Mouse (Mus musculus) midbrain, embryonic 12.5 days (tissue): Measurements from ENCODE around the gene Efna2. TPM values are rescaled to one million over a fixed set of nuclear protein-coding genes. Genes with fewer than 3 reads are reported as not detected.
"Not testable (repeated sequence)": the region's sequence is repeated elsewhere in the genome, so short reads cannot be mapped to it uniquely, and the experiment has no call there.

Experiments
- ATAC-seq: fragments of 200-750 bp; cut with Nextera tagmentation; 2 replicates; pipeline ENCODE4 v1.8.0; 2017; ENCODE audit warnings: low read depth, moderate TSS enrichment, moderate library complexity; ENCODE audit not compliant: low FRiP score
- H3K27ac ChIP-seq: fragments of 300-500 bp; sonication (generic); replicated peaks from 2 replicates; pipeline ENCODE4 v1.5.1; 2016; ENCODE audit warnings: mild to moderate bottlenecking
- H3K27me3 ChIP-seq: fragments of 300-500 bp; sonication (generic); 2 replicates; pipeline ENCODE4 v1.6.1; 2016; ENCODE audit warnings: mild to moderate bottlenecking
- H3K36me3 ChIP-seq: fragments of 300-500 bp; sonication (generic); 2 replicates; pipeline ENCODE4 v1.6.1; 2016
- H3K4me1 ChIP-seq: fragments of 300-500 bp; sonication (generic); 2 replicates; pipeline ENCODE4 v1.6.1; 2016
- H3K4me2 ChIP-seq: fragments of 300-500 bp; sonication (generic); replicated peaks from 2 replicates; pipeline ENCODE4 v1.6.1; 2016; ENCODE audit warnings: mild to moderate bottlenecking, moderate library complexity
- H3K4me3 ChIP-seq: fragments of 300-500 bp; sonication (generic); 2 replicates; pipeline ENCODE4 v1.5.1; 2016; ENCODE audit warnings: mild to moderate bottlenecking
- H3K9ac ChIP-seq: fragments of 300-500 bp; sonication (generic); replicated peaks from 2 replicates; pipeline ENCODE4 v1.6.1; 2016; ENCODE audit warnings: mild to moderate bottlenecking, moderate library complexity
- H3K9me3 ChIP-seq: fragments of 300-500 bp; sonication (generic); 2 replicates; pipeline ENCODE4 v1.6.1; 2016; ENCODE audit warnings: mild to moderate bottlenecking
- WGBS: fragments of 180-500 bp; shearing (Covaris S2); methylation state at CpG from one replicate; pipeline ENCODE4 v1.1.7; 2016; 5-methylcytosine and 5-hydroxymethylcytosine counted together
- polyA plus RNA-seq: library from polyadenylated mRNA; unstranded; fragments of >200 nt; fragmentation: Nextera tagmentation; extraction: Ambion mirVana; gene quantifications from 2 replicates; pipeline ENCODE4 v1.2.1, GENCODE M21; 2016

Efna2 gene
- polyA plus RNA-seq, 1 experiment from 2014 or later: 127 TPM

- ATAC-seq: no peak
- peaks cover 44% of the 10 kb centered on the region for H3K4me1 ChIP-seq
- no peaks in the 10 kb centered on the region for H3K9me3 ChIP-seq
- H3K4me2 ChIP-seq: peak overlapping the region; percentile 22; the same call in 1 of the 2 replicates
- H3K36me3 ChIP-seq: no peaks in the 10 kb centered on the region
- peak overlapping the region; percentile 82 for H3K27ac ChIP-seq
- H3K27me3 ChIP-seq: peaks cover 12% of the 10 kb centered on the region
- peak overlapping the region; percentile 37; the same call in 1 of the 2 replicates for H3K9ac ChIP-seq
- 0 out of 2 replicates have a peak overlapping the region, but pooled peaks have one; percentile 9 for H3K4me3 ChIP-seq
- 6% methylated on average over 7 of the region's 7 CpGs for WGBS
Observed at GRCm38 (mm10) chr10:80204055-80204454, 24.8 kb downstream of the Efna2 start.

GRCm38 (mm10) chr10:80207201-80207600 lies 27.9 kb downstream of the Efna2 start:
- Histone ChIP-seq H3K27ac (peak overlapping the region; percentile 92), H3K36me3 (no peaks in the 10 kb centered on the region), H3K4me2 (no peak overlapping the region), H3K27me3 (peaks cover 12% of the 10 kb centered on the region), H3K4me3 (no peak overlapping the region; the same call in 1 of the 2 replicates), H3K4me1 (peaks cover 39% of the 10 kb centered on the region), H3K9me3 (no peaks in the 10 kb centered on the region), H3K9ac (no peak overlapping the region)
- peak; percentile 1; the same call in 1 of the 2 replicates for ATAC-seq
- WGBS: 39% methylated on average over 1 of the region's 1 CpGs

- Histone ChIP-seq H3K4me2 (peak overlapping the region; percentile 52), H3K27me3 (peaks cover 12% of the 10 kb centered on the region), H3K9me3 (no peaks in the 10 kb centered on the region), H3K4me3 (peak overlapping the region; percentile 36; the same call in 1 of the 2 replicates), H3K9ac (peak overlapping the region; percentile 62; the same call in 1 of the 2 replicates), H3K4me1 (peaks cover 39% of the 10 kb centered on the region), H3K27ac (peak overlapping the region; percentile 92), H3K36me3 (no peaks in the 10 kb centered on the region)
- 42% methylated on average over 10 of the region's 10 CpGs for WGBS
- peak; percentile 76 for ATAC-seq
Observed at GRCm38 (mm10) chr10:80207676-80208075, 28.4 kb downstream of the Efna2 start.

GRCm38 (mm10) chr10:80208248-80208647 lies 29.0 kb downstream of the Efna2 start:
- H3K9me3 ChIP-seq: no peaks in the 10 kb centered on the region
- H3K4me1 ChIP-seq: peaks cover 39% of the 10 kb centered on the region
- peak overlapping the region; percentile 36 for H3K4me3 ChIP-seq
- peaks cover 12% of the 10 kb centered on the region for H3K27me3 ChIP-seq
- peak overlapping the region; percentile 62 for H3K9ac ChIP-seq
- H3K4me2 ChIP-seq: peak overlapping the region; percentile 52
- H3K36me3 ChIP-seq: no peaks in the 10 kb centered on the region
- H3K27ac ChIP-seq: peak overlapping the region; percentile 92
- no peak for ATAC-seq
- 61% methylated on average over 4 of the region's 4 CpGs for WGBS

GRCm38 (mm10) chr10:80208841-80209371 lies 29.6 kb downstream of the Efna2 start:
- H3K4me1 ChIP-seq: peaks cover 36% of the 10 kb centered on the region
- peak overlapping the region; percentile 52 for H3K4me2 ChIP-seq
- peak overlapping the region; percentile 62 for H3K9ac ChIP-seq
- WGBS: 3% methylated on average over 24 of the region's 24 CpGs
- H3K27me3 ChIP-seq: peaks cover 12% of the 10 kb centered on the region
- no peaks in the 10 kb centered on the region for H3K36me3 ChIP-seq
- peak; percentile 39 for ATAC-seq
- H3K27ac ChIP-seq: peak overlapping the region; percentile 92
- H3K9me3 ChIP-seq: no peaks in the 10 kb centered on the region
- H3K4me3 ChIP-seq: peak overlapping the region; percentile 36

- not testable (repeated sequence) for ATAC-seq, H3K9me3 ChIP-seq, H3K36me3 ChIP-seq, H3K9ac ChIP-seq, H3K27me3 ChIP-seq, H3K4me2 ChIP-seq, H3K27ac ChIP-seq, H3K4me3 ChIP-seq
- H3K4me1 ChIP-seq: peaks cover 43% of the 10 kb centered on the region
- 75% methylated on average over 7 of the region's 7 CpGs for WGBS
Observed at GRCm38 (mm10) chr10:80211547-80212103, 32.3 kb downstream of the Efna2 start.

- no peaks in the 10 kb centered on the region for H3K36me3 ChIP-seq
- H3K9me3 ChIP-seq: no peaks in the 10 kb centered on the region
- no peaks in the 10 kb centered on the region for H3K27me3 ChIP-seq
- WGBS: 10% methylated on average over 16 of the region's 16 CpGs
- peak; percentile 71; the same call in 1 of the 2 replicates for ATAC-seq
- H3K27ac ChIP-seq: peak overlapping the region; percentile 80
- H3K4me3 ChIP-seq: no peak overlapping the region
- H3K4me2 ChIP-seq: no peak overlapping the region; the same call in 1 of the 2 replicates
- peaks cover 17% of the 10 kb centered on the region for H3K4me1 ChIP-seq
- peak overlapping the region; percentile 41; the same call in 1 of the 2 replicates for H3K9ac ChIP-seq
Observed at GRCm38 (mm10) chr10:80215048-80215772, 35.9 kb downstream of the Efna2 start.

- Histone ChIP-seq H3K9ac (no peak overlapping the region), H3K9me3 (no peaks in the 10 kb centered on the region), H3K4me2 (no peak overlapping the region), H3K27me3 (0 out of 2 replicates have a peak, but pooled peaks cover 5% of the 10 kb centered on the region), H3K4me1 (peaks cover 15% of the 10 kb centered on the region), H3K4me3 (no peak overlapping the region), H3K36me3 (no peaks in the 10 kb centered on the region), H3K27ac (no peak overlapping the region)
- ATAC-seq: no peak
- 38% methylated on average over 7 of the region's 9 CpGs for WGBS
Observed at GRCm38 (mm10) chr10:80220676-80221075, 41.4 kb downstream of the Efna2 start.

GRCm38 (mm10) chr10:80223137-80223536 lies 43.9 kb downstream of the Efna2 start:
- H3K9ac ChIP-seq, ATAC-seq, H3K27me3 ChIP-seq, H3K4me2 ChIP-seq, H3K9me3 ChIP-seq, H3K36me3 ChIP-seq, H3K4me3 ChIP-seq, H3K27ac ChIP-seq: not testable (repeated sequence)
- 87% methylated on average over 2 of the region's 2 CpGs for WGBS
- peaks cover 31% of the 10 kb centered on the region for H3K4me1 ChIP-seq

GRCm38 (mm10) chr10:80226071-80226415 lies 46.8 kb downstream of the Efna2 start:
- no peaks in the 10 kb centered on the region for H3K9me3 ChIP-seq
- H3K9ac ChIP-seq: peak overlapping the region; percentile 32; the same call in 1 of the 2 replicates
- peak overlapping the region; percentile 97 for H3K27ac ChIP-seq
- peaks cover 8% of the 10 kb centered on the region; the same call in 1 of the 2 replicates for H3K36me3 ChIP-seq
- H3K4me1 ChIP-seq: peaks cover 48% of the 10 kb centered on the region
- WGBS: under 1% methylated on average over 14 of the region's 14 CpGs
- H3K4me3 ChIP-seq: peak overlapping the region; percentile 89
- H3K4me2 ChIP-seq: peak overlapping the region; percentile 82
- 0 out of 2 replicates have a peak, but pooled peaks have one; percentile 8 for ATAC-seq
- 0 out of 2 replicates have a peak, but pooled peaks cover 3% of the 10 kb centered on the region for H3K27me3 ChIP-seq

- H3K27ac ChIP-seq: peak within 1 kb of the TSS; percentile 97
- 1% methylated on average over 69 of the region's 75 CpGs for WGBS
Observed at GRCm38 (mm10) chr10:80226416-80227165, 47.3 kb downstream of the Efna2 start, which contains the start of gene Mum1. Mum1 (plus strand) TSS chr10:80226434.

More at GRCm38 (mm10) chr10:80226416-80227165, 47.3 kb downstream of the Efna2 start, which contains the start of gene Mum1:
- peak; percentile 95 for ATAC-seq
- Histone ChIP-seq H3K36me3 (peaks cover 10% of the 10 kb centered on the region; the same call in 1 of the 2 replicates), H3K4me2 (peak within 1 kb of the TSS; percentile 82), H3K9ac (peak within 1 kb of the TSS; percentile 97), H3K9me3 (no peaks in the 10 kb centered on the region), H3K4me3 (peak within 1 kb of the TSS; percentile 89), H3K4me1 (peaks cover 45% of the 10 kb centered on the region), H3K27me3 (no peaks in the 10 kb centered on the region)
